Mouse (Mus musculus) bone marrow, adult 2 months (tissue): ENCODE results near the gene Usp17la.

Experiments
- CTCF ChIP-seq: fragments of 200-500 bp; IDR thresholded peaks from 2 replicates; pipeline ENCODE4 v1.5.1; 2011; ENCODE audit warnings: low read length, control low read depth; ENCODE audit not compliant: control insufficient read depth, insufficient read depth
- POLR2A ChIP-seq: fragments of 200-500 bp; IDR thresholded peaks from 2 replicates; pipeline ENCODE4 v1.6.1; 2011; ENCODE audit warnings: low read depth, mild to moderate bottlenecking, control low read depth, low read length, borderline replicate concordance; ENCODE audit not compliant: control insufficient read depth

DNA sequence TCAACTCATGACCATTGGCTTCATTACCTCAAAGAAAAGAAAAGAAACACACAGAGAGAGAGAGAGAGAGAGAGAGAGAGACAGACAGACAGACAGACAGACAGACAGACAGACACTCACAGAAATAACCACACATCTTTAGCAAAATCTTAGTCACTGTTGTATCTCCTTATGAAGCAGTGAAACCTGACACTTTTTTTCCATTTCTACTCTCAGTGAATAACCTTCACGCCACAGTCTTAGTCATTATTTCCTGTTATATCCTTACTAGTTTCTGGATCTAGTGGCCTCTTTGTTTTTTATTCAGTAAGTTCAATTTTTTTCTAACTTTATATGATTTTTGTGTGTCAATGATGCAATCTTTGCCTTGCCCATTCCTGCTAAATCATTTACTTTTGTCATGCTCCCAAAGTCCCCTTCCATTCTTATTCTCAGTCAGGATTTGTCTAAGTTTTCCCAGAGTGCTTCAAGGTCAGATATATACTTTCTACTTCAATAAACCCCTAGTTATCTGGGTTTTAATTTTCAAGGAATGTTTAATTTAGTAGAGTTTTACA, 13.0 kb upstream of the Usp17la start:
- TF ChIP-seq CTCF (no peak), POLR2A (no peak)
